Comparison of ENCODE assay signal across 7 mouse cellular contexts in the genomic region with DNA sequence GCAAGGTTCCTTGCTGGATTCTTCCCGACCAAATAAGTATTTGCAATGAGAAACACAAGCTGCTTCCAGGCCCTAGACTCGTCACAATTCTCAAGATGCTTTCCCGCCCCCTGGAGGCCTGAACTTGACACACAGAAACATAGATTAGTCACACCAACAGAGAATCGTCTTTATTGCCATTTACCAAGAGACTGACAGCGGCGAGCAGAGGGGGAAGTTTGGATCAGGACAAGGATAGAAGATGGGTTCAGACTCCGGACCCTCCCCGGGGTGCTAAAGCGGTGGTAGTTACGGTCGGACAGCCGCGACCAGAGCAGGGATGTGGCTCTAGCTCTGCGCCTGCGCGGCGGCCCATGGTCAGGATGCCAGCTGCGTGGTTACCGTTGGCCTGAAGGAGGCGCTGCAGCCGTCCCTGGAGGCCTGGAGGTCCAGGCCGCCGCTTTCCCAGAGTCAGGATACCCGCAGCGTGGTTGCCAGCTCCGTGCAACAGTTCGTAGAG. TPM values are rescaled to one million over a fixed set of nuclear protein-coding genes. Genes with fewer than 3 reads are reported as not detected.
DNase-seq lines count a peak whose midpoint lies in the region; ATAC-seq and TF ChIP-seq lines count a peak whose summit lies in the region.

No protein-coding gene starts in this region.

- under 1% methylated on average over 27 of the region's 27 CpGs for WGBS in embryonic facial prominence, embryonic 10.5 days
- under 1% methylated on average over 27 of the region's 27 CpGs for WGBS in intestine, postnatal 0 days
- WGBS in midbrain, embryonic 11.5 days, result under 1% methylated on average over 27 of the region's 27 CpGs

- H3K9ac ChIP-seq in intestine, postnatal 0 days (ENCODE audit: low read depth, low read length), result peak overlapping the region; percentile 38
- H3K9ac ChIP-seq in midbrain, embryonic 11.5 days (ENCODE audit: low read length), result peak overlapping the region; percentile 56

- intact Hi-C loops in left cerebral cortex, postnatal 4 days (cut with DNase I), result no loop called here

- no peaks in the 10 kb centered on the region for H3K36me3 ChIP-seq in embryonic facial prominence, embryonic 10.5 days (replicated peaks)
- H3K36me3 ChIP-seq in intestine, postnatal 0 days (ENCODE audit: control insufficient read depth, insufficient read depth), result no peaks in the 10 kb centered on the region
- H3K36me3 ChIP-seq in midbrain, embryonic 11.5 days (ENCODE audit: control insufficient read depth, insufficient read depth, low read length), result no peaks in the 10 kb centered on the region

- no peaks in the 10 kb centered on the region for H3K9me3 ChIP-seq in embryonic facial prominence, embryonic 10.5 days
- no peaks in the 10 kb centered on the region for H3K9me3 ChIP-seq in intestine, postnatal 0 days (ENCODE audit: control insufficient read depth)
- H3K9me3 ChIP-seq in midbrain, embryonic 11.5 days (ENCODE audit: control insufficient read depth, low read length), result no peaks in the 10 kb centered on the region

- TF ChIP-seq CTCF in intestine, postnatal 0 days (IDR thresholded peaks at IDR 0.05; ENCODE audit: low read depth), result peak; percentile 79

- 0 out of 2 replicates have a peak overlapping the region, but pooled peaks have one; percentile 35 for H3K27ac ChIP-seq in embryonic facial prominence, embryonic 10.5 days (replicated peaks)
- H3K27ac ChIP-seq in intestine, postnatal 0 days (ENCODE audit: low read depth, low read length), result no peak overlapping the region
- H3K27ac ChIP-seq in midbrain, embryonic 11.5 days (ENCODE audit: low read depth, low read length), result no peak overlapping the region; the same call in 1 of the 2 replicates

- ATAC-seq in granulocyte monocyte progenitor cell, adult 5-6 weeks (replicated peaks; ENCODE audit: poor library complexity, severe bottlenecking), result peak; percentile 76
- ATAC-seq in intestine, postnatal 0 days, result peak; percentile 64
- peak; percentile 75 for ATAC-seq in midbrain, embryonic 11.5 days (ENCODE audit: low FRiP score)

- peak overlapping the region; percentile 61 for H3K4me3 ChIP-seq in embryonic facial prominence, embryonic 10.5 days
- peak overlapping the region; percentile 47 for H3K4me3 ChIP-seq in intestine, postnatal 0 days (ENCODE audit: low read depth, low read length)
- H3K4me3 ChIP-seq in midbrain, embryonic 11.5 days (ENCODE audit: low read depth, low read length), result peak overlapping the region; percentile 31

- peaks cover 59% of the 10 kb centered on the region for H3K27me3 ChIP-seq in embryonic facial prominence, embryonic 10.5 days (replicated peaks; ENCODE audit: low read depth, poor library complexity, severe bottlenecking)
- peaks cover 25% of the 10 kb centered on the region for H3K27me3 ChIP-seq in intestine, postnatal 0 days (replicated peaks; ENCODE audit: control insufficient read depth, insufficient read depth, low read length)
- peaks cover 11% of the 10 kb centered on the region for H3K27me3 ChIP-seq in midbrain, embryonic 11.5 days (ENCODE audit: control insufficient read depth, insufficient read depth, low read length)

- peak; percentile 95 for DNase-seq in adrenal gland, postnatal 10 days
- DNase-seq in embryonic facial prominence, embryonic 10.5 days (ENCODE audit: low spot score), result peak; percentile 91
- peak; percentile 90 for DNase-seq in left cerebral cortex, postnatal 4 days
- DNase-seq in midbrain, embryonic 11.5 days (ENCODE audit: low spot score, missing footprints), result peak; percentile 99
- DNase-seq in skeletal muscle tissue, adult 2 months (ENCODE audit: low read depth, low spot score), result peak; percentile 75

- peak overlapping the region; percentile 76 for H3K4me2 ChIP-seq in intestine, postnatal 0 days (replicated peaks; ENCODE audit: low read depth)
- H3K4me2 ChIP-seq in midbrain, embryonic 11.5 days, result peak overlapping the region; percentile 61

- H3K4me1 ChIP-seq in embryonic facial prominence, embryonic 10.5 days, result peaks cover 29% of the 10 kb centered on the region
- no peaks in the 10 kb centered on the region; the same call in 1 of the 2 replicates for H3K4me1 ChIP-seq in intestine, postnatal 0 days (replicated peaks; ENCODE audit: control insufficient read depth, insufficient read depth, low read length)
- peaks cover 13% of the 10 kb centered on the region for H3K4me1 ChIP-seq in midbrain, embryonic 11.5 days (ENCODE audit: control insufficient read depth, insufficient read depth, low read length)

RNA-seq across cellular contexts. Expression of a gene that starts 1.1 kb away (rescaled TPM):
- total RNA-seq in adrenal gland, postnatal 10 days (2021), result not detected
- not detected in 2 replicates for polyA plus RNA-seq in embryonic facial prominence, embryonic 10.5 days (2016; fragmentation: Nextera tagmentation; extraction: Ambion mirVana)
- total RNA-seq in granulocyte monocyte progenitor cell, adult 5-6 weeks (2014; fragmentation: Nextera tagmentation), result not detected in 2 replicates
- not detected in 2 replicates for total RNA-seq in granulocyte monocyte progenitor cell, adult 5-6 weeks (2017)
- not detected in 2 replicates for polyA plus RNA-seq in intestine, postnatal 0 days (2015; fragmentation: Nextera tagmentation; extraction: Ambion mirVana)
- total RNA-seq in left cerebral cortex, postnatal 4 days (2021), result not detected
- polyA plus RNA-seq in midbrain, embryonic 11.5 days (2014; fragmentation: Nextera tagmentation; extraction: Ambion mirVana), result not detected in 2 replicates

RNA-seq across cellular contexts. Expression of a gene that starts 1.9 kb away (rescaled TPM):
- total RNA-seq in adrenal gland, postnatal 10 days (2021), result under 1 TPM; 0.12 to 0.15 TPM
- polyA plus RNA-seq in embryonic facial prominence, embryonic 10.5 days (2016; fragmentation: Nextera tagmentation; extraction: Ambion mirVana), result 0.64 and 0.71 TPM in 2 replicates
- not detected in 2 replicates for total RNA-seq in granulocyte monocyte progenitor cell, adult 5-6 weeks (2014; fragmentation: Nextera tagmentation)
- not detected in 2 replicates for total RNA-seq in granulocyte monocyte progenitor cell, adult 5-6 weeks (2017)
- 0.04 and 0.12 TPM in 2 replicates for polyA plus RNA-seq in intestine, postnatal 0 days (2015; fragmentation: Nextera tagmentation; extraction: Ambion mirVana)
- total RNA-seq in left cerebral cortex, postnatal 4 days (2021), result 10 to 100 TPM; 11.2 to 12.4 TPM
- polyA plus RNA-seq in midbrain, embryonic 11.5 days (2014; fragmentation: Nextera tagmentation; extraction: Ambion mirVana), result 2.7 and 2.9 TPM in 2 replicates

RNA-seq across cellular contexts. Expression of a gene that starts 9.2 kb away (rescaled TPM):
- total RNA-seq in adrenal gland, postnatal 10 days (2021), result 10 to 100 TPM; 14.1 to 15.7 TPM
- polyA plus RNA-seq in embryonic facial prominence, embryonic 10.5 days (2016; fragmentation: Nextera tagmentation; extraction: Ambion mirVana), result 3.3 and 3.7 TPM in 2 replicates
- 1.8 and 1.9 TPM in 2 replicates for total RNA-seq in granulocyte monocyte progenitor cell, adult 5-6 weeks (2014; fragmentation: Nextera tagmentation)
- 3.1 and 3.4 TPM in 2 replicates for total RNA-seq in granulocyte monocyte progenitor cell, adult 5-6 weeks (2017)
- 5.2 and 5.5 TPM in 2 replicates for polyA plus RNA-seq in intestine, postnatal 0 days (2015; fragmentation: Nextera tagmentation; extraction: Ambion mirVana)
- total RNA-seq in left cerebral cortex, postnatal 4 days (2021), result 1 to 10 TPM; 5.5 to 7.2 TPM
- 1.3 and 1.7 TPM in 2 replicates for polyA plus RNA-seq in midbrain, embryonic 11.5 days (2014; fragmentation: Nextera tagmentation; extraction: Ambion mirVana)

RNA-seq across cellular contexts. Expression of a gene that starts 23.6 kb away (rescaled TPM):
- total RNA-seq in adrenal gland, postnatal 10 days (2021), result 100 to 1,000 TPM; 182 to 183 TPM
- polyA plus RNA-seq in embryonic facial prominence, embryonic 10.5 days (2016; fragmentation: Nextera tagmentation; extraction: Ambion mirVana), result 13.0 and 13.1 TPM in 2 replicates
- total RNA-seq in granulocyte monocyte progenitor cell, adult 5-6 weeks (2014; fragmentation: Nextera tagmentation), result 116 and 132 TPM in 2 replicates
- total RNA-seq in granulocyte monocyte progenitor cell, adult 5-6 weeks (2017), result 103 and 113 TPM in 2 replicates
- polyA plus RNA-seq in intestine, postnatal 0 days (2015; fragmentation: Nextera tagmentation; extraction: Ambion mirVana), result 62.2 and 62.7 TPM in 2 replicates
- total RNA-seq in left cerebral cortex, postnatal 4 days (2021), result 100 to 1,000 TPM; 168 to 174 TPM
- 83.6 and 85.0 TPM in 2 replicates for polyA plus RNA-seq in midbrain, embryonic 11.5 days (2014; fragmentation: Nextera tagmentation; extraction: Ambion mirVana)

RNA-seq across cellular contexts. Expression of a gene that starts 47.9 kb away (rescaled TPM):
- total RNA-seq in adrenal gland, postnatal 10 days (2021), result under 1 TPM in 1 of 2 experiments, not detected in 1; 0.64 TPM
- 0.56 TPM in 1 of 2 replicates, not detected in the other for polyA plus RNA-seq in embryonic facial prominence, embryonic 10.5 days (2016; fragmentation: Nextera tagmentation; extraction: Ambion mirVana)
- total RNA-seq in granulocyte monocyte progenitor cell, adult 5-6 weeks (2014; fragmentation: Nextera tagmentation), result not detected in 2 replicates
- total RNA-seq in granulocyte monocyte progenitor cell, adult 5-6 weeks (2017), result not detected in 2 replicates
- 0.44 and 0.65 TPM in 2 replicates for polyA plus RNA-seq in intestine, postnatal 0 days (2015; fragmentation: Nextera tagmentation; extraction: Ambion mirVana)
- total RNA-seq in left cerebral cortex, postnatal 4 days (2021), result not detected
- polyA plus RNA-seq in midbrain, embryonic 11.5 days (2014; fragmentation: Nextera tagmentation; extraction: Ambion mirVana), result 0.47 and 0.52 TPM in 2 replicates

Comparison
In these comparisons a context has a peak if more than half of its experiments do, and no peak if none do; other contexts are left out.
1. RNA of a gene that starts 1.9 kb away (total RNA-seq): 11.2 to 12.4 TPM in left cerebral cortex, postnatal 4 days; 0.12 to 0.15 TPM in adrenal gland, postnatal 10 days and not detected in granulocyte monocyte progenitor cell, adult 5-6 weeks; every median in the first group is over 10 times any median in the second.
2. Peak in every context shown above with its lines, with median percentiles within 50 percentile points of each other: DNase-seq, H3K4me3 ChIP-seq and ATAC-seq.